Mouse (Mus musculus) testis, adult 2 months (tissue): ENCODE data around the gene Gm45844.

ENCODE experiments used
- CTCF ChIP-seq: fragments of 200-500 bp; IDR thresholded peaks from 2 replicates; pipeline ENCODE4 v1.5.1; 2012; ENCODE audit warnings: low read depth, mild to moderate bottlenecking, inconsistent platforms, low read length, moderate library complexity; ENCODE audit not compliant: control insufficient read depth, insufficient read depth, insufficient replicate concordance
- POLR2A ChIP-seq: fragments of 200-500 bp; IDR thresholded peaks from 2 replicates; pipeline ENCODE4 v1.6.1; 2012; ENCODE audit warnings: low read depth, mild to moderate bottlenecking, inconsistent platforms, low read length, moderate library complexity; ENCODE audit not compliant: control insufficient read depth

DNA sequence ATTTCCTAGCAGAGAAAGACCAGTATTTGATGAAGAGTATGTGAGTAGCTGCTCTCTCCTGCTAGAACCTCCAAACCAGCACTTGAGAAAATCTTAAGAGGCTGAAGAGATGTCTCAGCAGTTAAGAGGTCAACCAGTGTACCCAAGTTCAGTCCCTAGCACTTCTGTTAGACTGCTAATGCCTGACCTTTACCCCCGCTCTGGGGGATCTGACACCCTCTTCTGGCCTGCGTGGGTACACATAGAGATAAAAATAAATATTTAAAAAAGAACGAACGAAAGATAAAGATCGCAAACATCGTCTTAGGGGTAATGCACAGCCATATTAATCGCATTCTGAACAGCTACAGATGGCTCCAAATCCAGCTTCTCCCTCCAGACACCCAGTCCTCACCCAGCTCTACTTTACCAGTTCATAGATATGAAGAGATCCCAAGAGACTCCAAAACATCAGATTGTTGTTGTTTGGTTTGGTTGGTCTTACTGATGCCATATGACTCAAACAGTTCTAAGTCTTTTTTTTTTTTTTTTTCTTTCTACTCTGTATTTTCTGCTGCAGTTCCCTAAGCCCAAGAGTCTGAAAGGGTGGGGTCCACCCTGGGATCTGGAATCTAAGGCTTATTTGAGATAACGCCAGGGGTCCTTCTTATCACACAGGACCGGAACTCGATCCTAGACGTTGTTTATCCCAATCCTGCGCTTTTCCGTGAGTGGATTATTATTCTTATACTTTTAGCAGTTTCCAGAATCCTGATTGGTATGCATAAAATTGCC, 90.5 kb downstream of the Gm45844 start:
- TF ChIP-seq CTCF (no peak), POLR2A (no peak)
